Mouse (Mus musculus) heart, embryonic 10.5 days (tissue): ENCODE data around the gene Sfxn1. TPM values are rescaled to one million over a fixed set of nuclear protein-coding genes. Genes with fewer than 3 reads are reported as not detected.

ENCODE experiments used
- DNase-seq: peaks from one replicate; pipeline ENCODE4 v3.0.0-alpha.2; 2017; ENCODE audit warnings: low spot score
- H3K27ac ChIP-seq: fragments of 300-500 bp; sonication (generic); 2 replicates; pipeline ENCODE4 v1.5.1; 2016; ENCODE audit warnings: mild to moderate bottlenecking
- H3K27me3 ChIP-seq: fragments of 300-500 bp; sonication (generic); 2 replicates; pipeline ENCODE4 v1.6.1; 2016; ENCODE audit warnings: mild to moderate bottlenecking; ENCODE audit not compliant: poor library complexity, insufficient read depth, severe bottlenecking
- H3K36me3 ChIP-seq: fragments of 300-500 bp; sonication (generic); 2 replicates; pipeline ENCODE4 v1.6.1; 2016; ENCODE audit warnings: mild to moderate bottlenecking, moderate library complexity
- H3K4me1 ChIP-seq: fragments of 300-500 bp; sonication (generic); 2 replicates; pipeline ENCODE4 v1.6.1; 2016; ENCODE audit warnings: mild to moderate bottlenecking
- H3K4me3 ChIP-seq: fragments of 300-500 bp; sonication (generic); 2 replicates; pipeline ENCODE4 v1.5.1; 2016; ENCODE audit warnings: mild to moderate bottlenecking, moderate library complexity
- H3K9me3 ChIP-seq: fragments of 300-500 bp; sonication (generic); 2 replicates; pipeline ENCODE4 v1.6.1; 2016; ENCODE audit warnings: mild to moderate bottlenecking, moderate library complexity
- WGBS: fragments of 180-500 bp; shearing (Covaris S2); methylation state at CpG from one replicate; pipeline ENCODE4 v1.1.7; 2016; 5-methylcytosine and 5-hydroxymethylcytosine counted together
- polyA plus RNA-seq: library from polyadenylated mRNA; unstranded; fragments of >200 nt; fragmentation: Nextera tagmentation; extraction: Ambion mirVana; gene quantifications from 2 replicates; pipeline ENCODE4 v1.2.1, GENCODE M21; 2016

The Sfxn1 gene
- polyA plus RNA-seq, result 36.9 and 59.4 TPM in 2 replicates

DNA sequence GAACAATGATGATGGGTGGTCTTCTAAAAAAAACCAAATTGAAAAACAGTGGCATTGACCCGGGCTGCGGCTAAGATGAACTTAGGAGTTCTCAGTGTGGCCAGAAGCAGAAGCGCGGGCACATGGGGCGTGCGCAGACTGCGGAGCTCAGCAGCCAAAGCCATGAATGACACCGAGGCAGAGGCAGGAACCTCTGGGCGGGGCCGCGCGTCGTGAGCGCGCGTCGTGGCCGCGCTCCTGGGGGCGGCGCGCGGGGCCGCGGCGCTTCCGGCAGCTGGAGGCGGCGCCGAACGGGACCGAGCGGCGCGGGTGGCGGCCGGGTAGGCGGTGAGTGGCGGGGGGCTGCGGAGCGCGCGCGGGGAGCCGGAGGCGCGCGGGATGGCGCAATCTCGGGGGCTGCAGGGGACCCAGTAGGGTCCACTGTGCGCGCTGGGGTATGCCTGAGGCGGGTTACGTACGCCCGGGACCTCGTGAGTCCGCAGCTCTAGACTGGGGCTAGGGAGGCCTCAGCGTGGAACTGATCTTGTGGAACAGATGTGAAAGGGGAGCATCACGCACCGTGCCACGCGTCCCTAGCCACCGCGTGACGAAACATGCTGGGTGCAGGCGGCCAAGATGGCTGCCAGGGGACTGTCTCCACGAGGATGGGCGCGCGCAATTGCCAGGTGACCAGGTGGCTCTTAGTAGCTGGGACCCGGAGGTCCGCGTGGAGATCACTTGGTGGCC is at the start of gene Sfxn1:
Gene Sfxn1, plus strand, starts transcription at position 264 of the 726 bp plus-strand sequence.
- H3K4me1 ChIP-seq, result peaks cover 24% of the 10 kb centered on the region
- no peaks in the 10 kb centered on the region for H3K27me3 ChIP-seq
- H3K4me3 ChIP-seq, result peak within 1 kb of the TSS; percentile 92
- peaks cover 3% of the 10 kb centered on the region; the same call in 1 of the 2 replicates for H3K36me3 ChIP-seq
- under 1% methylated on average over 74 of the region's 74 CpGs for WGBS
- H3K9me3 ChIP-seq, result no peaks in the 10 kb centered on the region
- DNase-seq, result peak; percentile 88
- H3K27ac ChIP-seq, result peak within 1 kb of the TSS; percentile 97

DNA sequence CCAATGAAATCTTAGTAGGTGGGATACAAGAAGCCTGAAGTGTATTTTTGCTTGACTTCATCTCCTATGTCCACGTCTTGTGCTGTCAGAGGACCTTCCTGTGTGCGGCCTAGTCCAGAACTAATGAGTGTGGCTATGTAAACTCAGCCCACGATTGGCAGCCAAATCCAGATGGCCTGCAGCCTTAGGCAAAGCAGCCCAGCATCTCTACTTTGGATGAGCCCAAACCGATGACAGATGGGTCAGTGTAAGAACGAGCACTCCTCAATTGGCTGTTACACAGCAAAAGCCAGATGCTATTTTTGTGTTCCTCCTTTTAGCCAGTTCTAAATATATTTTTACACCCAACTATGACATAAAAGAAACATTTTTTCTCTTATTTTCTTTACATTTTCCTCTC is 48.4 kb upstream of the Sfxn1 start:
- H3K27me3 ChIP-seq, result no peaks in the 10 kb centered on the region
- no peaks in the 10 kb centered on the region for H3K9me3 ChIP-seq
- H3K4me1 ChIP-seq, result no peaks in the 10 kb centered on the region
- H3K4me3 ChIP-seq, result no peak overlapping the region
- H3K36me3 ChIP-seq, result no peaks in the 10 kb centered on the region
- 73% methylated on average over 5 of the region's 5 CpGs for WGBS
- H3K27ac ChIP-seq, result no peak overlapping the region
- DNase-seq, result no peak

DNA sequence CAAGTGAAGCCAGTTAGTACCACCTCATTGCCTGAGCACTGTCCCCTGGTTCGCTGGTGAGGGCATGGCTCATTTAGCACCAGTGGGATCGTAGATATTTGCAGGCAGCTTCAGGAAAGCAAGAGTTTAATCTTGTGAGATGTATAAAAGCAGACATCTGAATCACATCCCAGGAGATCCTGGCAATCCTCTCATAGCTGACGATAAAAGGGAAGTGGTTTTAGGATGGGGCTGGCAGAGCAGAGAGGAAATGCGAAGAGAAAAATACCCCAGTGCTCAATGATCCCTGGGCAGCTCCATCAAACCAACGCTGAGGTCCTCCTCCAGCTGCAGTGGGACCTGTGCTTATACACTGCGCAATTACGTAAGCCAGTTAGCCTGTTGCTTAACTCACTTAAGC is 44.6 kb upstream of the Sfxn1 start:
- 88% methylated on average over 7 of the region's 7 CpGs for WGBS
- no peak for DNase-seq
- no peaks in the 10 kb centered on the region for H3K27me3 ChIP-seq
- no peak overlapping the region for H3K27ac ChIP-seq
- H3K36me3 ChIP-seq, result no peaks in the 10 kb centered on the region
- no peak overlapping the region for H3K4me3 ChIP-seq
- H3K4me1 ChIP-seq, result no peaks in the 10 kb centered on the region
- H3K9me3 ChIP-seq, result no peaks in the 10 kb centered on the region

DNA sequence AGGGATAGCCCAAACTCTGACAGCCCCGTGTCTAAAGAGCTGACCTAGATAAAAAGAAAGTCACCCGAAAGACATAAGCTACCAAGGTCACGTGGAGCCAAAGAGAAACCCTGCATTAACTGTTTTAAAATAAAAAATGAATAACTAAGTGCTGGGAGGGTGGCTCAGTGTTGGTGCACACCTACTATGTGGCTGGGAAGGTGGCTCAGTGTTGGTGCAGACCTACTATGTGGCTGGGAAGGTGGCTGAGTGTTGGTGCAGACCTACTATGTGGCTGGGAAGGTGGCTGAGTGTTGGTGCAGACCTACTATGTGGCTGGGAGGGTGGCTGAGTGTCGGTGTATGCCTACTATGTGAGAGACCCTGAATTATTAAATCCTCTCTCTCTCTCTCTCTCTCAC is 38.0 kb upstream of the Sfxn1 start:
- 70% methylated on average over 4 of the region's 4 CpGs for WGBS
- no peak for DNase-seq
- no peak overlapping the region for H3K27ac ChIP-seq

DNA sequence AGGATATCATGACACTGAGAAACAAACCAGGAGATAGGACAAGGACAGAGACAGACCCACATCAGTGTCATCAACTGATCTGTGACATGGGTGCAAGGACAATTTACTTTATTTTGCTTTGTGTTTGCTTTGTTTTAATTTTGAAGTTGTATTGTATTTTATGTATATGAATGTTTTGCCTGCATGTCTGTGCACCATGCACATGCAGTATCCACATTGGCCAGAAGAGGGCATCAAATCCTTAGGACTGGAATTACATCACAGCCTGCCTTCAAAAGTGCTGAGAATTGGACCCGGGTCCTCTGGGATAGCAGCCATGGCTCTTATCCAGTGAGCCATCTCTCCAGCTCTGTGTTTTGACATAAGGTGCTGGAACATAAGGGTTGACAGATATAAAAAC is 36.1 kb upstream of the Sfxn1 start:
- Histone ChIP-seq H3K4me3 (no peak overlapping the region), H3K27ac (no peak overlapping the region), H3K27me3 (no peaks in the 10 kb centered on the region), H3K9me3 (no peaks in the 10 kb centered on the region), H3K36me3 (no peaks in the 10 kb centered on the region), H3K4me1 (no peaks in the 10 kb centered on the region)
- 64% methylated on average over 1 of the region's 1 CpGs for WGBS
- DNase-seq, result no peak

More for the DNA sequence above, 38.0 kb upstream of the Sfxn1 start:
- Histone ChIP-seq H3K4me1 (no peaks in the 10 kb centered on the region), H3K27me3 (no peaks in the 10 kb centered on the region), H3K9me3 (no peaks in the 10 kb centered on the region), H3K36me3 (no peaks in the 10 kb centered on the region), H3K4me3 (no peak overlapping the region)

DNA sequence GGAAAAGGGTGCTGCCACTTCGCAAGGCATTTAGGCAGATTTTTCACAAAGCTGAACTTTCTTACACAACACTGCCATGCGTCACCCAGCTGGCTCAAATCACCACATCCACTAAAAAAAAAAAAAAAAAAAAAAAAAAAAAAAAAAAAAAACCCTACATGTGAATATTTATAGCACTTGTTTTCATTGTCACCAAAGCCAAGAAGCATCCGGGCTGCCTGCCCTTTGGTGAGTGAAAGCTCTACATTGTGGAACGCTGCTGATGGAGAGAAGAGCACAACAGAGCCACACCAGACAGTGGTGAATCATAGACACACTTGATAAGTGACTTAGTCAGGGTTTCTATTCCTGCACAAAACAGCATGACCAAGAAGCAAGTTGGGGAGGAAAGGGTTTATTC is 33.7 kb upstream of the Sfxn1 start:
- Histone ChIP-seq H3K9me3 (no peaks in the 10 kb centered on the region), H3K27me3 (no peaks in the 10 kb centered on the region), H3K36me3 (no peaks in the 10 kb centered on the region), H3K4me3 (no peak overlapping the region), H3K4me1 (no peaks in the 10 kb centered on the region), H3K27ac (no peak overlapping the region)
- 80% methylated on average over 4 of the region's 4 CpGs for whole genome bisulfite sequencing
- no peak for DNase-seq

DNA sequence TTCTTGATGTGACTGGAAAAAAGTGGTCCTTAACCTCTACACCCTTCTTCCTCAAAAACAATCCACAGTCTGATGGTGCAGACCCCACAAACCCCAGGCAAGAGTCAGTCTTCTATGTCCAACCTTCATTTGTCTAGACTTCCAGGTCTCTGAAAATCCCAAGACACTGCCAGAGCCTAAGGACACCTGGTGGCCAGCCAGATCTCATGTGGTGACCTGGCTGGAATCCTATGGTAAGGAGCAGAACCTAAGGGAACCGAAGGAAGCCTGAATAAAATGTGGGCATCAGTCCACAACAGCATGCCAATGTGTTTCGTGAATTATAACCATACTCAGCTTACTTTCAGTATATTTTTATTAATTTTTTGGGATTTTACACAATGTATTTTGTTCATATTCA is 31.4 kb upstream of the Sfxn1 start:
- WGBS, result 83% methylated on average over 2 of the region's 2 CpGs
- Histone ChIP-seq H3K27ac (no peak overlapping the region), H3K4me3 (no peak overlapping the region), H3K36me3 (no peaks in the 10 kb centered on the region), H3K4me1 (no peaks in the 10 kb centered on the region), H3K27me3 (no peaks in the 10 kb centered on the region), H3K9me3 (no peaks in the 10 kb centered on the region)
- DNase-seq, result no peak

DNA sequence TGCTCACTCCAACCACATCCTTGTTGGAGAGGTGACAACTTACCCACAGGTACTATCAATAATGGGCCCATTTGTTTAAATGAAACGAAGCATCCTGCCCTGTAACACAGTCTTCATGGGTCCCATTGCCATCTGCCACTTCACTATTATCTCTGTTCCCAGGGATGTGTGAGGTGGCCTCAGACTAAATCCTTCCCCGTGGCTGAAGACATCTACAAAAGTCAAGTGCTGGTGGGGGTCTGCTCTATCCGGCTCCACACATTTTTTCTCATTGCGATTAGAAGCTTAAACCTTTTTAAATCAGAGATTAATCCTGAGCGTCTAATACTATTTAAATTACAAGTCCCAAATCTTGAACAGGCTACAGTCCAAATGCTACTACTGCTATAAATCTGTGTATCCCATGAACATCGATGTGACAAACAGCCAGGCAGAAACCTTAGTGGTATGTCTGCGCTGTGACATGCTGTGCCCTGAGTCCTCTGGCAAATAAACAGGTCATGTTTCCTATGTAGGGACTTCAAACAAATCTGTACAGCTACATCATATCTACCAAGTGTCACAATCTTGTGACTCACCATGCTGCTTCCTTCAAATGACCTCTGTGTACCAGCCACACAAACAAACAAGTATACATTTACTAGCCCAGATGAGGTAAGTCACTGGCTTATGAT is 22.9 kb upstream of the Sfxn1 start:
- Histone ChIP-seq H3K4me1 (no peaks in the 10 kb centered on the region), H3K27ac (no peak overlapping the region), H3K27me3 (peaks cover 12% of the 10 kb centered on the region), H3K4me3 (no peak overlapping the region), H3K36me3 (no peaks in the 10 kb centered on the region), H3K9me3 (no peaks in the 10 kb centered on the region)
- no peak for DNase-seq
- 73% methylated on average over 7 of the region's 7 CpGs for WGBS

DNA sequence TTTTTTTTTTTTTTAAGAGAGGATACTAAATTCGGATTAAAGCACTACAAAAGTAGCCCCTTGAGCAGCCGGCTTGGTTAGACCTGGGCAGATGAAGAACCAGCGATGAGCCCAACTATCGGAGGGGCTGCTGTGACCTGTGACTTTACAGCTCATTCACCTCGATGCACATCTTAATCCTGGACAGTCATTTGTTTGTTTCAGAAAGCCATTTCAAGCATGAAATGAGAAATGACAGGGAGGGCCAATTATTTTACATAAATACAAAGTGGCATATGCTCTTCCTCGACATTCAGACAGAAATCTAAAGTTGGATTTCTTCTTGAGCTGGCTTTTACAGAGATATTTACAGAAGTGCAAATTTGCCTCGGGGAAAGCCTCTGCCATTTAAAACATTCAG is 20.0 kb upstream of the Sfxn1 start:
- peaks cover 38% of the 10 kb centered on the region for H3K27me3 ChIP-seq
- WGBS, result 73% methylated on average over 7 of the region's 7 CpGs

DNA sequence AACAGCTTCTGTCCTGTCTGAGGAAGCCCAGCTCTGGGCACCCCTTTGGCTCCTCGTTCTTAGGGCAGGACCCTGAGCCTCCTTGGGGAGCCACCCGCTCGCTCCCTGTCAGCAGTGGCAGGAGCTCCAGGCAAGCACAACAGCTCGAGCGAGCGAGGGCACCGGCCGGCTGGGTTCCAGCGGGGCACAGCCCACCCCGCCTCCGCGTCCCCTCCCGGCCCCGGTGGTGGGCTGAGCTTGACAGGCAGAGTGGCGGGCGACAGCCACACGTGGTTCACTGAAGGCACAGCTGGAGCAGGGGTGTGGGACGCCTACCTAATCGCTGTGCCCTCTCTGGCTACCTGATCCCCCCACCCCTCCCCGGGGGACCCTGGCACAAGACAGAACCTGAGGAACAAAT is 16.7 kb upstream of the Sfxn1 start:
- Histone ChIP-seq H3K27me3 (peaks cover 47% of the 10 kb centered on the region), H3K4me1 (peaks cover 13% of the 10 kb centered on the region), H3K4me3 (peak overlapping the region; percentile 71), H3K36me3 (no peaks in the 10 kb centered on the region), H3K27ac (0 out of 2 replicates have a peak overlapping the region, but pooled peaks have one; percentile 42), H3K9me3 (no peaks in the 10 kb centered on the region)
- under 1% methylated on average over 20 of the region's 20 CpGs for WGBS
- no peak for DNase-seq

More for the DNA sequence above, 20.0 kb upstream of the Sfxn1 start:
- Histone ChIP-seq H3K27ac (no peak overlapping the region), H3K4me1 (peaks cover 13% of the 10 kb centered on the region), H3K9me3 (no peaks in the 10 kb centered on the region), H3K4me3 (no peak overlapping the region), H3K36me3 (no peaks in the 10 kb centered on the region)
- DNase-seq, result no peak

DNA sequence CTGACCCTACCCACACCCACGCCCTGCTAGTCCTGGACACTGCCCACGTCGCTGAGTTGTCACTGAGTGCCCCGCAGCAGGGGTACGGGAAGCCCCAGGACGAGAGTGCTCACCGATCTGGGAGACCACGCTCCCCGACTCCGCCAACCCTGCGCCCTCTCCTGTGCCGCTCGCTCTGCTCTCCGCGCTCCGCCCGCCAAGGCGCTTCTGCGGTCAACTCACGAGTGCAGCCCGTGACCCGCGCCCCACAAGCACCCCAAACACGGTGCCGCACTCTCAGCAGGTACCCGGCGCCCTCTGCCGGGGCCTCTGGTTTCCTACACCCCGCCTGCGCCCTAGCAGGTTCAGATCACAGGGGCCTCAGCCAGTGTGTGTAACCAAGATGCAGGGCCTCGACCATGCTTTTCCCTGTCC is 16.2 kb upstream of the Sfxn1 start, which contains the start of gene Drd1:
Gene Drd1, minus strand, starts transcription at position 258 of the 414 bp plus-strand sequence.
- peak within 1 kb of the TSS; percentile 42; the same call in 1 of the 2 replicates for H3K27ac ChIP-seq
- WGBS, result 0% methylated on average over 31 of the region's 31 CpGs
- peaks cover 13% of the 10 kb centered on the region for H3K4me1 ChIP-seq
- H3K27me3 ChIP-seq, result peaks cover 47% of the 10 kb centered on the region
- no peaks in the 10 kb centered on the region for H3K9me3 ChIP-seq
- H3K36me3 ChIP-seq, result no peaks in the 10 kb centered on the region
- peak; percentile 84 for DNase-seq
- peak within 1 kb of the TSS; percentile 71 for H3K4me3 ChIP-seq

DNA sequence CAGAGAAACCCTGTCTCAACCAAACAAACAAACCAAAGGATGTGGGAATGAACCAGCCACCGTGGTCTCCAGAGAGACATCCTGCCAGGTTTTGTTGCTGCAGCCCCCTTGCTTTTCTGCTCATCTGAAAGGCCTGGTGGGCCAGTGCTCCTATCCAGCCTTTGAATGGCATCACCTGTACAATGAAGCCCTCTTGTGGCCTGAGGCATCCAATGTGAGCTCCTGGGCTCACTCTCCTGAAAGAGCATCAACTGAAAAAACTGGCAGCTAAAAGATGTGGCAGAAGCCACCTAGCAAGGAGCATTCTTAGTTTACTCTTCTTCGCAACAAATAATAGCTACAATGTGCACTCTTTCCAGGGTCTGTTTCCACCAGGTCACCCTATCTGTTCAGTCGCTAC is 9.6 kb upstream of the Sfxn1 start:
- Histone ChIP-seq H3K4me3 (no peak overlapping the region), H3K27ac (no peak overlapping the region)
- WGBS, result 85% methylated on average over 3 of the region's 3 CpGs

DNA sequence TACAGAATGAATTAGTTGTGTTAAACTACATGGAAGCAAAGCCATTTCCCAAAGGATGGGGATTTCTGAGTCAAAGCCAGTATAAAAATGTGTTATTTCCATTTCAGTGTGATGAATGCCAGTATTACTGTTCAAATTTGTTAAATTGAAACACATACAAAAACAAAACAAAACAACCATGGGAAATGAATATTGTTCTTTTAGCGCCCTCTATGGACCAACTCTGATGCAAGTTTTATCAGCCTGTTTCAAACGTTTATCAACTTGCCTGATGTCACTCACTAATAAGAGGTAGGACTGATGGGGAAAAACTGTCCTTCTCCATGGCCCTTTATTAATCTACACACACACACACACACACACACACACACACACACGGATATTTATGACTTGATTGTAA is 8.4 kb upstream of the Sfxn1 start:
- WGBS, result 2% methylated on average over 3 of the region's 3 CpGs
- no peak for DNase-seq
- H3K9me3 ChIP-seq, result no peaks in the 10 kb centered on the region
- H3K27me3 ChIP-seq, result peaks cover 2% of the 10 kb centered on the region; the same call in 1 of the 2 replicates
- no peak overlapping the region for H3K27ac ChIP-seq
- H3K36me3 ChIP-seq, result no peaks in the 10 kb centered on the region
- no peak overlapping the region for H3K4me3 ChIP-seq
- no peaks in the 10 kb centered on the region for H3K4me1 ChIP-seq

More for the DNA sequence above, 9.6 kb upstream of the Sfxn1 start:
- H3K27me3 ChIP-seq, result peaks cover 7% of the 10 kb centered on the region
- H3K36me3 ChIP-seq, result no peaks in the 10 kb centered on the region
- DNase-seq, result no peak
- H3K9me3 ChIP-seq, result no peaks in the 10 kb centered on the region
- H3K4me1 ChIP-seq, result no peaks in the 10 kb centered on the region
